Mouse (Mus musculus): ENCODE results near the gene Gm10324. TPM values are rescaled to one million over a fixed set of nuclear protein-coding genes. Genes with fewer than 3 reads are reported as not detected.
"Not testable (repeated sequence)": the region's sequence is repeated elsewhere in the genome, so short reads cannot be mapped to it uniquely, and the experiment has no call there.

Gene Gm10324
- polyA plus RNA-seq (2015; fragmentation: Nextera tagmentation; extraction: Ambion mirVana): not detected in 2 replicates

DNA sequence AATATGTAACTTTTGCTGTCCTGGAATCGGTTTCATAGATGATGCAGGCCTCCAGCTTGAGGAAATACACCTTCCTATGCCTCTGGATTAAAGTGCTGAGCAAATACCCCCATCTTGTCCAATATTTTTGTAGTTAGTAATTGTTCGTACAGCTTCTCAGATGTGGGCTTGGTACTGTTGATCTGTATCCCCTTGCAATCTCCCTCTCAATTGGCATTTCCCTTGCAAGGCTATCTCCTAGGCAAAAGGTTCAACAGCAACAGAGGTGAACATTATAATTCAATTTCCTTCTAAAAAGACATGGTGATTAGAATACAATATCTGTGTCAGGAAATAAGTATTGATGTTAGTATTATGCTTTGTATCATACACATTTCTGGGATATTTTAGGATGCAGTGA lies at the start of gene Gm10324:
TSS of gene Gm10324 (plus strand) at position 301 of the 400 bp plus-strand sequence.
- not testable (repeated sequence) for H3K4me1 ChIP-seq (replicated peaks); H3K9me3 ChIP-seq (replicated peaks); H3K4me3 ChIP-seq; H3K9ac ChIP-seq; H3K4me2 ChIP-seq; H3K27ac ChIP-seq; H3K36me3 ChIP-seq; H3K27me3 ChIP-seq; ATAC-seq (replicated peaks; ENCODE audit: insufficient number of reproducible peaks, insufficient read depth, low FRiP score, low read depth)
- WGBS: no CpG with 5 or more reads among the region's 2 CpGs

Other genes with a start within 250 kb of the Gm10324 start
- gene Gm10772, start 108.0 kb downstream of the Gm10324 start, polyA plus RNA-seq (2015; fragmentation: Nextera tagmentation; extraction: Ambion mirVana): not detected in 2 replicates

Measured in heart, embryonic 15.5 days (tissue).